Mouse (Mus musculus): ENCODE measurements around the gene Rps11.

GRCm38 (mm10) chr7:45172974-45173373 lies 48.7 kb upstream of the Rps11 start:
- TF ChIP-seq CTCF (IDR thresholded peaks at IDR 0.05; ENCODE audit: borderline replicate concordance, insufficient read depth, low read length) (no peak), POLR2A (IDR thresholded peaks at IDR 0.05; ENCODE audit: low read depth, low read length) (no peak)
